ENCODE assay signal across 22 mouse cellular contexts in the genomic region with DNA sequence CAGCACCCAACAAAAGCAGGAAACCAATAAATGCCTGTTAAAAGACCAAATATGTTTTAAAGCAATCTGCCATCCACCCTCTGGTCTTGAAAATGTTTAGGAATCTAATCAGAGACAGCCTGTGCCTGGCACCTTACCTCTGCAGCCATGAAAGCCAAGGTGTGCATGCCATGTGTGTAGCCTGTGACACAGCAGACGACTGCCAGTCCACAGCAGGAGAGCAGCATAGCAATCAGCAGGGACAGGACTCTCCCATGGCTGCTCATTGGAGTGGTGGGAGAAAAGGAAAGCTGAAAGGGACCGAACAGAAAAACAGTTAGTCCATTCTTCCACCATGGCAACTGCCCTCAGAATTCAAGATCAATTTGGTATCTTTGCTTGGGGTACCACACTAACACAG.
"Had no signal": no experiment of that assay in that cellular context is flagged by ENCODE, and none has a peak within 500 bp of the region (broad histone marks: within the 10 kb centered on the region; RNA-seq: fewer than 3 reads in every experiment).

No protein-coding gene starts in this region.

- H3K4me3 ChIP-seq: embryonic facial prominence, embryonic 10.5 days; embryonic facial prominence, embryonic 12.5 days; embryonic facial prominence, embryonic 13.5 days; embryonic facial prominence, embryonic 15.5 days; erythroblast, embryonic 14.5 days; forebrain, embryonic 10.5 days; forebrain, embryonic 12.5 days; forebrain, embryonic 13.5 days; forebrain, embryonic 15.5 days; gastrocnemius, adult 2 months; heart, adult 2 months had no signal

- H3K27ac ChIP-seq: embryonic facial prominence, embryonic 10.5 days; embryonic facial prominence, embryonic 12.5 days; embryonic facial prominence, embryonic 13.5 days; embryonic facial prominence, embryonic 15.5 days; forebrain, embryonic 10.5 days; forebrain, embryonic 12.5 days; forebrain, embryonic 13.5 days; forebrain, embryonic 15.5 days; gastrocnemius, adult 2 months; heart, adult 2 months had no signal

- DNase-seq: cerebellum, adult 8-10 months; cerebellum, adult 9-11 months; cerebellum, postnatal 36 days; embryo, embryonic 11 days; forebrain, postnatal 0 days; gastrocnemius, adult 2 months; gastrocnemius, postnatal 10 days; gastrocnemius, postnatal 14 days; gastrocnemius, postnatal 25 days; gastrocnemius, postnatal 36 days; heart, adult 11 months; heart, adult 18-20 months; heart, adult 2 months had no signal

- H3K9me3 ChIP-seq: embryonic facial prominence, embryonic 10.5 days; embryonic facial prominence, embryonic 12.5 days; embryonic facial prominence, embryonic 13.5 days; embryonic facial prominence, embryonic 15.5 days; forebrain, embryonic 10.5 days; forebrain, embryonic 12.5 days; forebrain, embryonic 13.5 days; forebrain, embryonic 15.5 days had no signal

- H3K27me3 ChIP-seq: embryonic facial prominence, embryonic 12.5 days; embryonic facial prominence, embryonic 13.5 days; embryonic facial prominence, embryonic 15.5 days; forebrain, embryonic 12.5 days; forebrain, embryonic 13.5 days; forebrain, embryonic 15.5 days had no signal

- H3K4me1 ChIP-seq: embryonic facial prominence, embryonic 10.5 days; embryonic facial prominence, embryonic 12.5 days; embryonic facial prominence, embryonic 13.5 days; embryonic facial prominence, embryonic 15.5 days; forebrain, embryonic 10.5 days; forebrain, embryonic 12.5 days; forebrain, embryonic 13.5 days; forebrain, embryonic 15.5 days had no signal
